In genomic region chr5:135712803-135713202, GRCm38 (mm10) we compare ENCODE assay signal across 8 mouse cellular contexts. TPM values are rescaled to one million over a fixed set of nuclear protein-coding genes. Genes with fewer than 3 reads are reported as not detected.
A peak's percentile ranks its signal among the peaks of the same experiment; 100 is the strongest.
DNase-seq lines count a peak whose midpoint lies in the region; TF ChIP-seq lines count a peak whose summit lies in the region.

No protein-coding gene starts in this region.

- no peak overlapping the region for H3K4me3 ChIP-seq in bone marrow, adult 2 months (replicated peaks; ENCODE audit: control insufficient read depth, low read depth, low read length)
- H3K4me3 ChIP-seq in thymus, adult 2 months (ENCODE audit: control insufficient read depth, insufficient read depth, low read length), result no peak overlapping the region

- no peak for TF ChIP-seq POLR2A in bone marrow, adult 2 months (IDR thresholded peaks at IDR 0.05; ENCODE audit: borderline replicate concordance, control insufficient read depth, low read depth, low read length)
- TF ChIP-seq POLR2A in thymus, adult 2 months (IDR thresholded peaks at IDR 0.05; ENCODE audit: control insufficient read depth, extremely low read depth, insufficient read depth, low read length, poor library complexity), result no peak

- no peaks in the 10 kb centered on the region for H3K27me3 ChIP-seq in thymus, adult 2 months (ENCODE audit: control insufficient read depth, insufficient read depth, low read length)

- intact Hi-C loops in heart, postnatal 10 days (cut with DNase I), result no loop called here
- intact Hi-C loops in left cerebral cortex, postnatal 25 days (cut with DNase I), result no loop called here

- H3K27ac ChIP-seq in bone marrow, adult 2 months (ENCODE audit: control insufficient read depth, insufficient read depth, low read depth, low read length, poor library complexity), result peak overlapping the region; percentile 59; the same call in 1 of the 2 replicates
- H3K27ac ChIP-seq in thymus, adult 2 months (ENCODE audit: control insufficient read depth, insufficient read depth, low read length), result no peak overlapping the region

- peak; percentile 90 for DNase-seq in heart, adult 11 months
- no peak for DNase-seq in heart, postnatal 10 days
- DNase-seq in layer of hippocampus, adult 11-12 months (ENCODE audit: low spot score), result peak; percentile 62
- DNase-seq in layer of hippocampus, adult 9-10 months (ENCODE audit: low spot score), result no peak
- DNase-seq in left cerebral cortex, postnatal 25 days (ENCODE audit: low spot score in 2 of 2), result peak; percentile 58 to 93
- DNase-seq in thymus, adult 2 months, result no peak
- no peak for DNase-seq in cerebellum, adult 9-10 months

- 43% methylated on average over 4 of the region's 4 CpGs for WGBS in bone marrow, adult 2 months
- 67% methylated on average over 4 of the region's 4 CpGs for WGBS in thymus, adult 2 months

- TF ChIP-seq CTCF in bone marrow, adult 2 months (IDR thresholded peaks at IDR 0.05; ENCODE audit: control insufficient read depth, insufficient read depth, low read length), result no peak
- TF ChIP-seq CTCF in thymus, adult 2 months (IDR thresholded peaks at IDR 0.05; ENCODE audit: borderline replicate concordance, control insufficient read depth, extremely low read depth, insufficient read depth, low read length, poor library complexity), result no peak

- H3K4me1 ChIP-seq in bone marrow, adult 2 months (ENCODE audit: control insufficient read depth, insufficient read depth, low read length), result peaks cover 15% of the 10 kb centered on the region
- peaks cover 15% of the 10 kb centered on the region for H3K4me1 ChIP-seq in thymus, adult 2 months (replicated peaks; ENCODE audit: control insufficient read depth, insufficient read depth, low read length)

- peaks cover 12% of the 10 kb centered on the region; the same call in 1 of the 2 replicates for H3K36me3 ChIP-seq in thymus, adult 2 months (ENCODE audit: control insufficient read depth, insufficient read depth, low read length)

RNA-seq across cellular contexts. Expression of gene Tmem120a, which starts 31.4 kb away (rescaled TPM):
- total RNA-seq in heart, postnatal 10 days (2021), result 10 to 100 TPM; 10.0 to 17.4 TPM
- 19.0 and 74.1 TPM in 2 replicates for polyA plus RNA-seq in bone marrow, adult 2 months (2011; ENCODE audit: insufficient read depth, insufficient read length, low replicate concordance, missing spikeins)
- 10 to 100 TPM; 13.5 to 18.7 TPM for total RNA-seq in left cerebral cortex, postnatal 25 days (2021)
- 31.0 and 37.7 TPM in 2 replicates for polyA plus RNA-seq in thymus, adult 2 months (2012; rRNA removed)

RNA-seq across cellular contexts. Expression of gene Por, which starts 43.0 kb away (rescaled TPM):
- total RNA-seq in heart, postnatal 10 days (2021), result 10 to 100 TPM; 62.8 to 72.0 TPM
- polyA plus RNA-seq in bone marrow, adult 2 months (2011; ENCODE audit: insufficient read depth, insufficient read length, low replicate concordance, missing spikeins), result 17.6 and 28.4 TPM in 2 replicates
- total RNA-seq in left cerebral cortex, postnatal 25 days (2021), result 10 to 100 TPM; 84.4 to 91.2 TPM
- 120 and 132 TPM in 2 replicates for polyA plus RNA-seq in thymus, adult 2 months (2012; rRNA removed)

Comparison
In these comparisons a context has a peak if more than half of its experiments do, and no peak if none do; other contexts are left out.
1. DNase-seq: peak in heart, adult 11 months (single experiment), layer of hippocampus, adult 11-12 months (single experiment) and left cerebral cortex, postnatal 25 days (2 of 2); none in heart, postnatal 10 days (0 of 2), layer of hippocampus, adult 9-10 months (single experiment), thymus, adult 2 months (single experiment) and cerebellum, adult 9-10 months (single experiment).